Mouse (Mus musculus): ENCODE measurements at regions not wholly inside any gene's neighbourhood (a gene's known extent, or its start where the extent isn't known, plus 50 kb on each side); places are given as distances from the start of the nearest gene placed in this dataset.

DNA sequence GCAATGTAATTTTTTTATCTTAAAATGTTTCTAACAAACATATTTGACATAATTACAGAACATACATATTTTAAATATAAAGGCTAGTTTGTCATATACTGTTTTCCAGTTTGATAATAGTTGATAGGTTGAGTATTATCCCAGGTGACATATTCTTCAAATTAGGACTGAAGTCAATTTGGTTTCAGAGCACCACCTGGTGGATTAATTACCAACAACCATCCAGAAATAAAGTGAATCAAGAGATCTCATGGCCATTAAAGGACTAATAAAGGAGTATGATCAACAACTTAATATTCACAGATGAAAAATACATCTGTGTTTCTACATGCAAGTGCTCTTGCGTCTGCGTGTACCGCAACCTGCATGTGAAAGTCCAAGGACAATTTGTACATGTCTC lies 50.3 kb upstream of the Nmu start:
- peak; percentile 23 to 41 for DNase-seq

DNA sequence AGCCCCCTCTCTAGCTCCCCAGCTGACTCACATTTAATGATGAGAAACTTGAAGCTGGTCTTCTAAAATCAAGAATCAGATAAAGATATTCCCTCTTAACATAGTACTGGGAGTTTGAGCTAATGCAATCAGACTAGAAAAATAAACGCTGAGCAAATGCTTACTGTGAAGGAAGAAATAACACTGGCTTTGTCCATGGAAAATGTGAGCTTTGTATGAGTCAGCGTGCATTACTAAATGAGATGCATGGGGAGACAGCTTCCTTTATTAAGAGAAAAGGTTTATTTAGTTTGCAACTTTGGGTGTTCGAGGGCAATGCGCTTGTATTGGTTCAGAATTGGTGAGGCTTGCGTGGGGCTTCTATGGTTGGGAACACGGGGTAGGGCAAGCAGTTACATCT lies 52.7 kb upstream of the Nmu start:
- DNase-seq = no peak

DNA sequence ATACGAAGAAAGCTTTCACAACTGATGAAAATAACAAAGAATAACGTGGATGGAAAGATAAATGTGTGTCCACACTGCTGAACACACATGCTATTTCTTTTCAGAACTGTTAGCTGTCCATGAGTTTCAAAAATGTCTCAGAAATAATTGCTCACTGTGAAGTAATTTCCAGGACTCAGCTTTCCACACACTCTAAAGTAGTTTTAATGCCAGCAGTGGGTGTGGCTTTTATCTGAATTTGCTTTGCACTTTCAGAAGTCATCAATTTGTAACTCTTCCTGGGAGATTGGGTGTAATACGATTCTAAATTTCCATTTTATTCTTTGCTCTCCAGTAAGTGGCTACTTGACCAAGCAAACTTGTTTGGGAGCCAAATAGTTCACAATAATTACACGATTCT lies 53.5 kb upstream of the Nmu start:
- DNase-seq = no peak

DNA sequence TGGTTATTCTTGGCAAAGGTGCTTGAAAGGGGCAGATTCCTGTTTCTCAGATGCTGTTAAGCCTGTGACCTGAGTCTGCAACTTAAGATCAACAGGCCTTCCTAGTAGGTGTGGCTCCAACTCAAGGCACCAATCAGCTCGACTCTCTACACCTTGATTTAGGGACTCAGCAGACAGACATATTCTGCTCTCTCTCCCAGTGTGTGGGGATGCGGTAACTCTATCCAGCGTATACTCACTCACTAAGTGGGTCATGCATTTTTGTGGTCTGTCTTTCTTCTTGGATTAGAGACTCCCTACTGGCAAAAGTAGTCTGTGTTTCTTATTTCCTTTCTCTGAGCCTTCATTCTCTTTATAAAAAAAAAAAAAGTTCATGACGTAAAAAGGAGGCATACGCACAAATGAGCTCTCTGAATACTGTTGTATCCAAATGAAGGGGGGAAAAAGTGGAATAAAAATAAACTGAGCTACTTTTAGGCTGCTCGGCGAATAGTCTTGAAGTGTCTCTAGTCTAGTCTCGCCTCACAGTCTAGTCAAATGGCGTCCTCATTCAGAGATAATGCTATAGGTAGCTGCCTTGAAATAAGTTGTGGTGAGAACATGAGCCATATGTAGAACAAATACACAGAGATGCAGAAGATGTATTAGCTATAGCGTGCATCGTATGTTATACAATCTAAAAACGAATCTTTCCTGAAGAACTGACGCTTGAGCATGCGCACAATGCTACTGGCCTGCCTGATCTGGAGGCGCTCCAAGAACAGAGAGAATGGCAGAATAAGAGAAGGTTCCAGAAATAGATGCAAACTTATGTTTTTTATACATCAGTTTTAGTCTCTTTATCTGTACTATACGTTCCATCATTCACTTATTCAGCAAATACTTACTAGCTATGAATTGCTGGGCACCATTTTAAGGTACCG lies 55.6 kb upstream of the Nmu start:
- DNase-seq = no peak

DNA sequence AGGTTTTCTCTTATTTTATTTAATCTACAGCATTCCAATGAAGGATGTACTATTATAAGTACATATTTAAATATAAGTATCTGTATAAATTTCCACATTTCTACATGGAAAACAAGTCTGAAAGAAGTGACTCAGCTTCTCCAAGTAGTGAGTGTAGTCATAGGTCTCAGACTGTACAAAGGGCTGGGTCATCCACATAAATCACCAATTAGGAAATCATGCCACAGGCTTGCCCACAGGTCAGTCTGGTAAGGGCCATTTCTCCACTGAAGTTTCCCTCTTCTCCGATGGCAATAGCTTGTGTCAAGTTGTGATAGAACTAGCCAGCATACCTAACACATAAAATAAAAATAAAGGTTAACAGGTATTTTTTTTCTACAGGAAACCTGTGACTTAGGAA lies 56.3 kb upstream of the Nmu start:
- no peak for DNase-seq

DNA sequence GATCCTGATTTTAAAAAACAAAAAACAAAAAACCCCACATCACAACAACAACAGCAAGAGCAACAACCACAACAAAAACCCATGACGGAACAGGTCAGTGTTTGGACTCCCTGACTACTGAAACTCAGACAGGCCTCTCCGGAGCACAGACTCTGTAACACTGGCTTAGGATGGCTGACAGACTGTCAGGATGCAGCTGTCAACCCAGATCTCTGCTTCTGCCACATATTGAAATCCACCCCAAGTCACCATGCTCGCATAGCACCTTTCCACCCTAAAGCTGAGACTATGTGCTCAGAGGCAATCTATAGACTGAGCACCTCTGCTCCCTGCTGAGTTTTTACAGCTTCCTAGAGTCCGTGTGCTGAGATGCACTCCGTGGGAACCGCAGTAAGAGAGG lies 57.0 kb upstream of the Nmu start:
- DNase-seq = no peak

DNA sequence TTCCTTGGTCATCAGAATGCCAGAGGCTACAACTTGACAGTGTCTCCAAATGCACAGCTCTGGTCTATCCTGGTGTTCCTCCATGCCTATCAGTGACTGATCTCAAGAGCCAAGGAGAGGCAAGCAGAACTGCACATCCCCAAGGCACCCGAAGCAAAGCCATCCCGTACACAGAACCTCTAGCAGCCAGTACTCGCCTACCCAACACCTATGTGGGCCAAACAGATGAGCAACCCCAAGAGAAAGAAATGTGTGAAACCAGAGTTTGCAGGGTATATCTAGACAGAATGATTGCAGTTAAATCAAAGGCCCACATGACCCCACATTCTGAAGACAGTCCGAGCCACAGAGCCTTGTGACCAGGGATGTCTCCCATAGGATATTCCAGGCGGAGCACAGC lies 60.0 kb upstream of the Nmu start:
- no peak for DNase-seq

DNA sequence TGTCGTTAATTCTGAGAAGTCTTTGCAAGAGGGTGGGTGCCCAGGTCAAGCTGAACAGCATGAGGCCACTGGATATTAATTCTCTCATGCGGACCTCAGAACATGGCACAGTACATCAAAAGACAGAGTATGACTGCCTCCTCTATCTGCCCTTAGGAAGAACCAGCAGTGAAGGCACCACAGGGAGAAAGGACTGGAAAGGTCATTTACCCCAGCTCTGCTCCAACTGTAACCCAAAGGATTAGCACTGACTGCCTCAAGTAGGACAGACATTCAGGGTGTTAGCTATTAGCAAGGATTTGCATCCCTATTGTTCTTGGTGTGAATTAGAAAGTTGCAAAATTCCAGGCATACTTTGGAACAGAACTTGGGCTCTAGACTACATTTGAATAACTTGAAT lies 58.2 kb upstream of the Gm7271 start:
- DNase-seq = no peak

DNA sequence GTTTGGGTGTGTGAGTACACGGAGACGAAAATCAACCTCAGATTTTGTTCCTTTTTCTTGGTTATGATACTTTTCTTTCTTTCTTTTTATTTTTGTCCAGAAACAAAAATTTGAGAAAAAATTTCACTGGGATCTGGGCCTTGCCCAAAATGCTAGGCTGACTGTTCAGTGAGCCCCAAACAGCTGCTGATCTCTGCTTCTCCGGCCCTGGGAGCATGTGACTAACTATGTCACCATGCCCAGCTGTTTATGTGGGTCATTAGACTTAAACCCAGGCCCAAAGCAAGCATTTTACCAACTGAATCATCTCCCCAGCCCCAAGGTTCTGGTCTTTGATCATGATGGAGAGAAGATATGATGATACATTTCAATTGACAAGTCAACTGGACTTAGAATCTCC lies 56.3 kb upstream of the Gm7271 start:
- DNase-seq = no peak

DNA sequence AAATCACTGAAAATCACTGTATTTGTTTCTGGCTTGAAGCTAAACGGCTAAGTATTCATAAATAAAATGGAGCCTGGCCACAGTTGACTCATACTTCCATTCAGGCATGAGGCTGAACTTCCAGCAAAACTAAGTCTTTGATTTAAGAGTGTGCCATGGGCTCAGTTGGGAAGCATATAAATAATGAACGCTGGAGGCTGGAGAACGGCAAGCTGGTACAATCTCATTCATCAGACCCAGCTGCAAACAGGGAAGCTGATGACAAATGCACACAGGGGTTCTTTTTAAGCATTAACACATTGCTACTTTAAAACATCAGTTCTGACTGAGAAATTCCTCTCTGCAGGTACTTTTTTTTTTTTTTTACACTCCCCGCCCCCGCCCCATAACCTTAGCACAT lies 54.4 kb upstream of the Gm7271 start:
- no peak for DNase-seq

DNA sequence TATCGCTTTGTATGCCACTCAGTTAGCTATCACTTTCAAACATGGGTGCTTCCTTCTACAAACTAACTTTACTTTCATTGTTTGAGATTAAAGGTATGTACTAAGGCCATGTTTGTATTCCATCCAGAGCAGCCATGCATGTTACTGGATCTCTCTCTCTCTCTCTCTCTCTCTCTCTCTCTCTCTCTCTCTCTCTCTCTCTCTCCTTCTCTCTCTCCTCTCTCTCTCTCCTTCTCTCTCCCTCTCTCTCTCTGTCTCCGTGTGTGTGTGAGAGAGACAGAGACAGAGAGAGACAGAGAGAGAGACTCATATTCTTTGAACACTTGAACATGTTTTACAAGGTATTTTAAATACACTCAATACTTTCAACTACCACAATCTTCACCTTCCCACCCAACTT lies 50.2 kb upstream of the Gm7271 start:
- no peak for DNase-seq

Measured in cerebellum, postnatal 14 days (tissue).